Mouse (Mus musculus) spleen, adult 2 months (tissue): ENCODE measurements around the gene Olfr995.

Experiments used
- CTCF ChIP-seq: fragments of 200-500 bp; IDR thresholded peaks from 2 replicates; pipeline ENCODE4 v1.5.1; 2011; ENCODE audit warnings: mild to moderate bottlenecking, inconsistent platforms; ENCODE audit not compliant: insufficient read depth, insufficient read length, insufficient replicate concordance; ENCODE audit errors: extremely low read depth
- POLR2A ChIP-seq: fragments of 200-500 bp; IDR thresholded peaks from 2 replicates; pipeline ENCODE4 v1.6.1; 2011; ENCODE audit warnings: low read depth, low read length, inconsistent platforms

GRCm38 (mm10) chr2:85409369-85409768 lies 34.1 kb downstream of the Olfr995 start, which contains the start of gene Olfr992:
- TF ChIP-seq POLR2A (no peak), CTCF (no peak)
